Mouse (Mus musculus): Measurements from ENCODE around the gene Rbfox1.

- no peak for TF ChIP-seq CTCF (IDR thresholded peaks at IDR 0.05; ENCODE audit: low read depth, low read length)
- no peak for TF ChIP-seq POLR2A (IDR thresholded peaks at IDR 0.05; ENCODE audit: insufficient read depth, low read length)
- no peak for TF ChIP-seq EP300 (IDR thresholded peaks at IDR 0.05; ENCODE audit: insufficient read depth, low read depth, low read length)
Observed at GRCm38 (mm10) chr16:6807835-6808234, 922.7 kb downstream of the Rbfox1 start.
